Mouse (Mus musculus) heart, adult 2 months (tissue): ENCODE measurements at regions not wholly inside any gene's neighbourhood (a gene's known extent, or its start where the extent isn't known, plus 50 kb on each side); places are given as distances from the start of the nearest gene placed in this dataset.

ENCODE experiments used
- CTCF ChIP-seq: fragments of 200-600 bp; IDR thresholded peaks from 2 replicates; pipeline ENCODE4 v1.8.1; 2022; ENCODE audit warnings: antibody characterized with exemption, mild to moderate bottlenecking, moderate library complexity
- EP300 ChIP-seq: fragments of 200-500 bp; IDR thresholded peaks from 2 replicates; pipeline ENCODE4 v1.6.1; 2011; ENCODE audit warnings: low read depth, low read length, control low read depth; ENCODE audit not compliant: insufficient read depth
- POLR2A ChIP-seq: fragments of 200-500 bp; IDR thresholded peaks from 2 replicates; pipeline ENCODE4 v1.6.1; 2011; ENCODE audit warnings: mild to moderate bottlenecking, low read depth, low read length, control low read depth; ENCODE audit not compliant: insufficient read depth

DNA sequence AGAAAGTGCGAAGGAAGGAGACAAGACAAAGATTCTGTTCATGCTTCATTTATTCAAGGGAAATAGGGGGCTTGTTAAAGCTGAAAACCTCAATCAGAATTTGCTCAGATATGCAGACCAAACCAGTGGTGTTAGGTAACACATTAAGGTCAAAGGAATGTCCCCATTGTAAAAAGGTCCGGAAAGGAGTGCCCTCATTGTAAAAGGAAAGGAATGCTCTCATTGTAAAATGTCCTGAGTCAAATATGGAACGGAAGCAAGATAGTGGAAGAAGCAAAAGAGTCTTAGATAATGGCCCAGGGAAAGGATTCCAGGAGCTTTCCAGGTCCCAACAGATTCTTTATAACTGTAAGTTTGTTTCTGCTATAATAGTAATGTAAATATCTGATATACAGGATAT lies 161.2 kb upstream of the Ddi1 start:
- TF ChIP-seq POLR2A (no peak), CTCF (no peak), EP300 (no peak)
